Mouse (Mus musculus) spleen, postnatal 4 days (tissue): ENCODE results near the gene Oog3.

Experiments used
- DNase-seq, 2 experiments: peaks; one replicate each; pipeline ENCODE4 v3.0.0; 2022; ENCODE audit warnings: low spot score in 2 of 2

The Oog3 gene

GRCm38 (mm10) chr4:144162563-144162962 lies at the start of gene Oog3:
Oog3 (minus strand) TSS chr4:144162663.
- no peak for DNase-seq

- no peak for DNase-seq
Measured at GRCm38 (mm10) chr4:144190419-144190818, 28.0 kb upstream of the Oog3 start, which contains the start of gene Oog2. Oog2 (plus strand) TSS chr4:144190719.
